Mouse (Mus musculus): ENCODE measurements at regions not wholly inside any gene's neighbourhood (a gene's known extent, or its start where the extent isn't known, plus 50 kb on each side); places are given as distances from the start of the nearest gene placed in this dataset.

DNA sequence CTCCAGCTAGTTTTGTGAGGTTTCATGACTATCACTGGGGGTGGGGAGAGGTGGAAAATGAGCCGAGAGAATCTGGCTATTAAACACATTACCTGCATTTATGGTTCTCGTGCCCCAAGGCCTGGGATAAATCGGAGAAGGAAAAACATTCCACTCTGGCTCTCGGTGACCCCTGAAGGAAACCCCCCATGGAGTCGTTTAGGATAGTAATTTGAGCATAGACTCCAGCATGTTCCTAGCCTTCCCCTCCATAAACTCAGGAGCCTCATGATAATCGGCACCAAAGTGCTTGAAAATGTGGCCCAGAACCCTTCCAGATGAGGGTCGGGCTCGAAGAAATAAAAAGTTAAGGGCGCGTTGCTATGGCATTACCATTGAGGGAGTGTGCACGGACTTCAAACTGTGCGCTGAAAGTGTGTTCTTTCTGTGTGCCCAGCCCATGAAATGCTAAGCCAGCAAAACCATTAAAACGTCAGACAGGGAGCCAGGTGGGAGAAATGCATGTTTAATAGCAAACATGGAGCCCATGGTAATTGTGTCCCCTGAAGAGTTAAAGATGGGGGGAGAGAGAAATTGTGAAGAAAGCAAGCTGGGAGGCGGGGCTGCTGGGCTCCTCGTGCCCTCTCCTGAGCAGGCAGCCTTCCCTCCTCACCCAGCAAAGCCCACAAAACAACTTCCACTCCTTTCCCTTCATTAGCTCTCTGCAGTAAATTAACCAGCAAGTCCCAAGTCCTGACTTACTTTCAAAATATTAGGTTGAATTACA, 64.1 kb upstream of the Sall1 start:
- in situ Hi-C loops (cut with MboI, MseI), result no loop called here

DNA sequence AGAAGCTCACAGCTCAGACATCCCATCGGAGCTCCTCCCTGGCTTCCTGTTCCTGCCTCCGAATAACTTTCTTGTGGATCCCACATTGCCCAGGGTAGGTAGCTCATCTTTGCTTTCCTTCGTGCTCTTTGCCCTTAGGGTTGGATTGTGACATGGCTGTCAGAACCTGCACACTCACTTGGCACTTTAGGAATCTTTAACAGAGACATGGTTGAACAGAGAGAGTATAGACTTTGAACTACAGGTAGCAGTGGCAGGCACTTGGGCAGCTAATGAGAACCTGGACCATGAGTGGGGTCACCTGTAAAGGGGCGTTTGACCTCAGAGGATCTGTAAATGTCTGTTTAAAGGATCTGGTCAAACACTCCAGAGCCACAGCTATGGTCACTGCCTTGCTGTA, 62.4 kb upstream of the Sall1 start:
- in situ Hi-C loops (cut with MboI, MseI), result no loop called here

DNA sequence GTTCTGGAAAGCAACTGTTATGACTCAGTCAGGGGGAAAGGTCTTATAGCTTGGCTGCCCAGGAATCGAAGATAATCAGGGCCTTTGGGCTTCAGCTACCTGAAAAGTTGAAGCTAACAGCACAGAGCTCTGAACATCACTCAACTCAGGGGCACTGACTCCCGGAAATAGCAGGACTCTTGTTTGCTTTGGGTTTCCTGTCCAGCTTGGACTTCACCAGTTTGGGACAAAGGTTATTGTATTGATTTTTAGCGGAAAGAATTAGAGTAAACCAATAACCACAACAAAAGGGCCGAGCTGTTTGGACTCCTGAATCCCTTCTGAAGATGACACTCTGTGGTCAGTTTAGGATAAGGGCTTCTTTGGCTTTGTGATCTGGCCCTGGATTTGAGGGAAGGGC, 53.4 kb upstream of the Sall1 start:
- in situ Hi-C loops (cut with MboI, MseI), result no loop called here
